Mouse (Mus musculus) right cerebral cortex, postnatal 10 days (tissue): ENCODE measurements around the gene Hibadh.

Source experiments
- DNase-seq, 2 experiments: peaks; one replicate each; pipeline ENCODE4 v3.0.0; 2021; ENCODE audit warnings: low spot score in 2 of 2

Hibadh gene

GRCm38 (mm10) chr6:52567327-52568299 is 72.6 kb downstream of the Hibadh start:
- DNase-seq, result no peak

GRCm38 (mm10) chr6:52565210-52565609 is 75.0 kb downstream of the Hibadh start:
- no peak for DNase-seq

GRCm38 (mm10) chr6:52562994-52563393 is 77.2 kb downstream of the Hibadh start:
- no peak for DNase-seq

- DNase-seq, result no peak
Measured at GRCm38 (mm10) chr6:52559041-52559440, 81.1 kb downstream of the Hibadh start.

- DNase-seq, result peak in 1 of 2 experiments; percentile 32
Measured at GRCm38 (mm10) chr6:52544376-52544775, 95.8 kb downstream of the Hibadh start.

GRCm38 (mm10) chr6:52542464-52542863 is 97.7 kb downstream of the Hibadh start:
- no peak for DNase-seq

- DNase-seq, result no peak
Measured at GRCm38 (mm10) chr6:52539911-52540310, 100.3 kb downstream of the Hibadh start.

- DNase-seq, result peak in 1 of 2 experiments; percentile 36
Measured at GRCm38 (mm10) chr6:52535072-52535704, 105.0 kb downstream of the Hibadh start.

- no peak for DNase-seq
Measured at GRCm38 (mm10) chr6:52532144-52532492, 108.1 kb downstream of the Hibadh start.

GRCm38 (mm10) chr6:52531366-52532143 is 108.6 kb downstream of the Hibadh start:
- no peak for DNase-seq

- no peak for DNase-seq
Measured at GRCm38 (mm10) chr6:52530861-52531260, 109.3 kb downstream of the Hibadh start.

GRCm38 (mm10) chr6:52524226-52524625 is 116.0 kb downstream of the Hibadh start:
- no peak for DNase-seq

GRCm38 (mm10) chr6:52518704-52519103 is 121.5 kb downstream of the Hibadh start:
- DNase-seq, result no peak

- DNase-seq, result no peak
Measured at GRCm38 (mm10) chr6:52517272-52517671, 122.9 kb downstream of the Hibadh start.

- no peak for DNase-seq
Measured at GRCm38 (mm10) chr6:52513876-52514405, 126.2 kb downstream of the Hibadh start.

- no peak for DNase-seq
Measured at GRCm38 (mm10) chr6:52508789-52509188, 131.4 kb downstream of the Hibadh start.

- no peak for DNase-seq
Measured at GRCm38 (mm10) chr6:52507946-52508345, 132.2 kb downstream of the Hibadh start.

- DNase-seq, result peak in 1 of 2 experiments; percentile 26
Measured at GRCm38 (mm10) chr6:52507171-52507570, 133.0 kb downstream of the Hibadh start.

GRCm38 (mm10) chr6:52505777-52506755 is 134.1 kb downstream of the Hibadh start:
- no peak for DNase-seq

- DNase-seq, result peak in 1 of 2 experiments; percentile 23
Measured at GRCm38 (mm10) chr6:52504676-52505460, 135.3 kb downstream of the Hibadh start.
